Mouse (Mus musculus) limb, embryonic 14.5 days (tissue): ENCODE measurements at regions not wholly inside any gene's neighbourhood (a gene's known extent, or its start where the extent isn't known, plus 50 kb on each side); places are given as distances from the start of the nearest gene placed in this dataset.

Experiments used
- ATAC-seq: fragments of 200-750 bp; cut with Nextera tagmentation; 2 replicates; pipeline ENCODE4 v1.8.0; 2017; ENCODE audit warnings: low read depth, moderate number of reproducible peaks, moderate TSS enrichment; ENCODE audit not compliant: low FRiP score
- DNase-seq: peaks from one replicate; pipeline ENCODE4 v3.0.0-alpha.2; 2015; ENCODE audit warnings: low spot score
- H3K27ac ChIP-seq: fragments of 300-500 bp; sonication (generic); replicated peaks from 2 replicates; pipeline ENCODE4 v1.5.1; 2014; ENCODE audit warnings: low read depth, mild to moderate bottlenecking, low read length, moderate library complexity, mixed read lengths
- H3K27me3 ChIP-seq: fragments of 300-500 bp; sonication (generic); 2 replicates; pipeline ENCODE4 v1.6.1; 2014; ENCODE audit warnings: low read length, mixed read lengths; ENCODE audit not compliant: control insufficient read depth, insufficient read depth
- H3K36me3 ChIP-seq: fragments of 300-500 bp; sonication (generic); 2 replicates; pipeline ENCODE4 v1.6.1; 2014; ENCODE audit warnings: mild to moderate bottlenecking, low read length, moderate library complexity, mixed read lengths; ENCODE audit not compliant: control insufficient read depth, insufficient read depth
- H3K4me1 ChIP-seq: fragments of 300-500 bp; sonication (generic); 2 replicates; pipeline ENCODE4 v1.6.1; 2014; ENCODE audit warnings: antibody characterized with exemption, low read length, mixed read lengths; ENCODE audit not compliant: control insufficient read depth, insufficient read depth
- H3K4me2 ChIP-seq: fragments of 300-500 bp; sonication (generic); replicated peaks from 2 replicates; pipeline ENCODE4 v1.6.1; 2014; ENCODE audit warnings: low read depth, mild to moderate bottlenecking, low read length, moderate library complexity; ENCODE audit not compliant: severe bottlenecking
- H3K4me3 ChIP-seq: fragments of 300-500 bp; sonication (generic); replicated peaks from 2 replicates; pipeline ENCODE4 v1.5.1; 2014; ENCODE audit warnings: low read length
- H3K9ac ChIP-seq: fragments of 300-500 bp; sonication (generic); 2 replicates; pipeline ENCODE4 v1.6.1; 2014; ENCODE audit warnings: mild to moderate bottlenecking, low read depth, low read length, moderate library complexity; ENCODE audit not compliant: severe bottlenecking
- H3K9me3 ChIP-seq: fragments of 300-500 bp; sonication (generic); 2 replicates; pipeline ENCODE4 v1.6.1; 2016; ENCODE audit warnings: low read length; ENCODE audit not compliant: control insufficient read depth
- POLR2A ChIP-seq: fragments of 200-500 bp; IDR thresholded peaks from 2 replicates; pipeline ENCODE4 v1.8.0; 2012; ENCODE audit warnings: inconsistent platforms, mild to moderate bottlenecking, moderate library complexity, borderline replicate concordance; ENCODE audit not compliant: insufficient read depth, insufficient read length; ENCODE audit errors: extremely low read depth
- WGBS: fragments of 180-500 bp; shearing (Covaris S2); extraction: QIAGEN DNeasy Blood & Tissue Kit; methylation state at CpG from one replicate; pipeline ENCODE4 v1.1.7; 2014; 5-methylcytosine and 5-hydroxymethylcytosine counted together

- Histone ChIP-seq H3K9me3 (no peaks in the 10 kb centered on the region), H3K4me1 (0 out of 2 replicates have a peak, but pooled peaks cover 7% of the 10 kb centered on the region), H3K27me3 (no peaks in the 10 kb centered on the region), H3K27ac (no peak overlapping the region), H3K9ac (no peak overlapping the region), H3K4me3 (no peak overlapping the region), H3K36me3 (no peaks in the 10 kb centered on the region), H3K4me2 (no peak overlapping the region)
- no peak for TF ChIP-seq POLR2A
- DNase-seq = no peak
- no peak for ATAC-seq
- WGBS = 63% methylated on average over 12 of the region's 12 CpGs
These were observed 440.9 kb downstream of the Zfp704 start for GRCm38 (mm10) chr3:9168955-9169354.

GRCm38 (mm10) chr3:9159073-9159472 lies 450.8 kb downstream of the Zfp704 start:
- ATAC-seq (no peak), DNase-seq (no peak)
- H3K9me3 ChIP-seq = no peaks in the 10 kb centered on the region
- H3K27me3 ChIP-seq = no peaks in the 10 kb centered on the region
- no peaks in the 10 kb centered on the region; the same call in 1 of the 2 replicates for H3K4me1 ChIP-seq
- H3K4me2 ChIP-seq = no peak overlapping the region
- no peak overlapping the region for H3K9ac ChIP-seq
- H3K27ac ChIP-seq = no peak overlapping the region
- H3K4me3 ChIP-seq = no peak overlapping the region
- WGBS = 30% methylated on average over 15 of the region's 15 CpGs
- H3K36me3 ChIP-seq = no peaks in the 10 kb centered on the region
- no peak for TF ChIP-seq POLR2A

DNA sequence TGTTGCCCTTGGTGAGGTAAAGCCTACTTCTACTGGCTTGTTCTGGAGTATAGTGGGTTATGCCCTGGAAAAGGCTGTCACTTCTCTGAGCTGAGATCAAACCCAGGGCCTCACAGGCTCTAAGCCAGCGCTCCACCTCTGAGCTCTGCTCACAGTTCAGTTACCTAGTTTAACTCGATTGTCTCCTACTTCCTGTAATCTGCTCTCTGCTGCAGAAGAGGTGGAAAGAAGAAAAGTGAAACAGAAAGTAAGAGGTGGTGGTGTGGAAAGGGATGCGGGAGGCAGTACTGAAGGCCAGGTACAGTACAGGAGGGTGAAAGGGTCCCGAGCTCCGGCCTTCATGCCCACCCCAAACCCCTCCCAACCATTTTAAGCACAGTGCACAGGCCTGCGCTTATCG lies 455.7 kb downstream of the Zfp704 start:
- H3K9me3 ChIP-seq = no peaks in the 10 kb centered on the region
- H3K36me3 ChIP-seq = no peaks in the 10 kb centered on the region
- H3K27me3 ChIP-seq = no peaks in the 10 kb centered on the region
- H3K4me1 ChIP-seq = no peaks in the 10 kb centered on the region; the same call in 1 of the 2 replicates
- no peak for ATAC-seq
- 82% methylated on average over 7 of the region's 7 CpGs for WGBS
- H3K4me3 ChIP-seq = no peak overlapping the region
- no peak for TF ChIP-seq POLR2A
- H3K27ac ChIP-seq = no peak overlapping the region
- DNase-seq = no peak
- no peak overlapping the region for H3K4me2 ChIP-seq
- H3K9ac ChIP-seq = no peak overlapping the region

DNA sequence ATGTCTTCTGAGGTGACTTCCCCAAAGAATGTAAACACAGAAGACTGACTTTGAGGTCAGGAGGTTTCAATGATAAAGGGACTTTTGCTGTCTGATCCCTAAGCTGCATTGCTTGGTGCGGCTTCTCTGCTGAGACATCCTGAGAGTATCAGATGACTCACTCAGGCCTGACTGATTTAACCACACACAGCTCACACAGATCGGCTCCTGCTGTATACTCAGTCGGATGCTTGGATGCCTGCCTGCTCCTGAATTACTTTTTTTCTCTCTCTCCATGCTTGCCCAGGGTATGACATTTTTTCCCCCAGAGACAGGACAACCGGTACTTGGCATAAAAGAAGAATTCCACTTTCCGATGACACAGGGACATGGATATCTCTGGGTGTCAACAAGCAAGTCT lies 456.2 kb downstream of the Zfp704 start:
- WGBS = 42% methylated on average over 5 of the region's 5 CpGs
- no peak overlapping the region for H3K4me2 ChIP-seq
- no peak overlapping the region for H3K9ac ChIP-seq
- DNase-seq (no peak), ATAC-seq (no peak)
- TF ChIP-seq POLR2A = no peak
- H3K4me3 ChIP-seq = no peak overlapping the region
- H3K4me1 ChIP-seq = no peaks in the 10 kb centered on the region
- H3K9me3 ChIP-seq = no peaks in the 10 kb centered on the region
- no peaks in the 10 kb centered on the region for H3K36me3 ChIP-seq
- no peak overlapping the region for H3K27ac ChIP-seq
- no peaks in the 10 kb centered on the region for H3K27me3 ChIP-seq

- no peak for ATAC-seq
- H3K9me3 ChIP-seq = no peaks in the 10 kb centered on the region
- WGBS = 46% methylated on average over 1 of the region's 1 CpGs
- H3K27ac ChIP-seq = no peak overlapping the region
- H3K4me2 ChIP-seq = no peak overlapping the region
- no peaks in the 10 kb centered on the region for H3K27me3 ChIP-seq
- H3K4me1 ChIP-seq = no peaks in the 10 kb centered on the region
- no peak overlapping the region for H3K9ac ChIP-seq
- no peaks in the 10 kb centered on the region for H3K36me3 ChIP-seq
- no peak overlapping the region for H3K4me3 ChIP-seq
- no peak for TF ChIP-seq POLR2A
- no peak for DNase-seq
These were observed 457.6 kb downstream of the Zfp704 start for GRCm38 (mm10) chr3:9152256-9152655.

GRCm38 (mm10) chr3:9151590-9151989 lies 458.3 kb downstream of the Zfp704 start:
- no peak for ATAC-seq

More at GRCm38 (mm10) chr3:9151590-9151989, 458.3 kb downstream of the Zfp704 start:
- DNase-seq = no peak
- H3K9me3 ChIP-seq = no peaks in the 10 kb centered on the region
- no peak overlapping the region for H3K27ac ChIP-seq
- 46% methylated on average over 2 of the region's 2 CpGs for WGBS
- H3K4me3 ChIP-seq = no peak overlapping the region
- H3K27me3 ChIP-seq = no peaks in the 10 kb centered on the region
- no peak overlapping the region for H3K4me2 ChIP-seq
- H3K4me1 ChIP-seq = no peaks in the 10 kb centered on the region
- no peak overlapping the region for H3K9ac ChIP-seq
- H3K36me3 ChIP-seq = no peaks in the 10 kb centered on the region
- no peak for TF ChIP-seq POLR2A
